Mouse (Mus musculus) lung, adult 2 months (tissue): ENCODE measurements around the gene Reep3.

Experiments
- CTCF ChIP-seq: fragments of 200-500 bp; IDR thresholded peaks from 2 replicates; pipeline ENCODE4 v1.5.1; 2011; ENCODE audit warnings: mild to moderate bottlenecking, low read length, control low read depth; ENCODE audit not compliant: insufficient read depth
- POLR2A ChIP-seq: fragments of 200-500 bp; IDR thresholded peaks from 2 replicates; pipeline ENCODE4 v1.6.1; 2011; ENCODE audit warnings: low read depth, mild to moderate bottlenecking, control low read depth, low read length, borderline replicate concordance; ENCODE audit errors: extremely low read depth

GRCm38 (mm10) chr10:67071884-67072283 is 24.9 kb downstream of the Reep3 start:
- TF ChIP-seq CTCF, result no peak
- no peak for TF ChIP-seq POLR2A
